In genomic region chr17:24736330-24737051, GRCm38 (mm10) we compare ENCODE assay signal across 8 mouse cellular contexts. TPM values are rescaled to one million over a fixed set of nuclear protein-coding genes. Genes with fewer than 3 reads are reported as not detected.
DNase-seq lines count a peak whose midpoint lies in the region; ATAC-seq and TF ChIP-seq lines count a peak whose summit lies in the region.

Gene Msrb1, plus strand, starts transcription at chr17:24736642.

- no peak for TF ChIP-seq EP300 in MEL (IDR thresholded peaks at IDR 0.05; ENCODE audit: low read depth in 1 of 2, low read length in 2 of 2)

- H3K9ac ChIP-seq in MEL (ENCODE audit: control insufficient read depth, low read depth, low read length, poor library complexity, severe bottlenecking), result peak within 1 kb of the TSS; percentile 84
- peak within 1 kb of the TSS; percentile 56 for H3K9ac ChIP-seq in forebrain, postnatal 0 days
- H3K9ac ChIP-seq in lung, embryonic 15.5 days, result peak within 1 kb of the TSS; percentile 67

- H3K4me1 ChIP-seq in MEL (ENCODE audit: control insufficient read depth in 1 of 2, insufficient read depth in 2 of 2, low read length in 2 of 2), result peaks cover 0 to 17% of the 10 kb centered on the region in 2 experiments; a peak in 2 of 4 replicates
- no peaks in the 10 kb centered on the region for H3K4me1 ChIP-seq in cerebellum, adult 2 months (ENCODE audit: control insufficient read depth, insufficient read depth, low read length)
- H3K4me1 ChIP-seq in forebrain, postnatal 0 days (ENCODE audit: insufficient read depth), result no peaks in the 10 kb centered on the region
- peaks cover 19% of the 10 kb centered on the region for H3K4me1 ChIP-seq in lung, embryonic 15.5 days

- under 1% methylated on average over 28 of the region's 29 CpGs for WGBS in cerebellum, adult 2 months
- 4% methylated on average over 29 of the region's 29 CpGs for WGBS in forebrain, postnatal 0 days
- WGBS in lung, embryonic 15.5 days, result under 1% methylated on average over 29 of the region's 29 CpGs

- H3K27ac ChIP-seq in MEL (ENCODE audit: control insufficient read depth, low read depth, low read length), result peak within 1 kb of the TSS; percentile 77
- peak within 1 kb of the TSS; percentile 51 for H3K27ac ChIP-seq in cerebellum, adult 2 months (ENCODE audit: insufficient read depth, low read length)
- no peak within 1 kb of the TSS for H3K27ac ChIP-seq in forebrain, postnatal 0 days (ENCODE audit: low read depth, low read length)
- peak within 1 kb of the TSS; percentile 66 for H3K27ac ChIP-seq in lung, embryonic 15.5 days

- ATAC-seq in forebrain, postnatal 0 days, result peak; percentile 99
- peak; percentile 98 for ATAC-seq in lung, embryonic 15.5 days (ENCODE audit: borderline replicate concordance, extremely low read depth, low FRiP score, low TSS enrichment)

- H3K36me3 ChIP-seq in MEL (ENCODE audit: control insufficient read depth in 1 of 2, insufficient read depth in 2 of 2, low read length in 2 of 2), result peaks cover 0 to 10% of the 10 kb centered on the region in 2 experiments; a peak in 1 of 4 replicates
- H3K36me3 ChIP-seq in forebrain, postnatal 0 days (ENCODE audit: insufficient read depth), result no peaks in the 10 kb centered on the region
- H3K36me3 ChIP-seq in lung, embryonic 15.5 days, result peaks cover 8% of the 10 kb centered on the region

- TF ChIP-seq POLR2A in MEL (IDR thresholded peaks at IDR 0.05; ENCODE audit: control insufficient read depth in 1 of 2, insufficient read depth in 1 of 2, low read depth in 1 of 2, low read length in 2 of 2, poor library complexity in 1 of 2), result peak; percentile 60 to 94
- peak; percentile 71 for TF ChIP-seq POLR2A in cerebellum, adult 2 months (IDR thresholded peaks at IDR 0.05; ENCODE audit: borderline replicate concordance, insufficient read depth, low read length)

- DNase-seq in MEL (ENCODE audit: low read depth, low spot score), result peak; percentile 99
- peak; percentile 91 to 96 for DNase-seq in cerebellum, adult 2 months
- DNase-seq in forebrain, postnatal 0 days, result peak; percentile 93
- DNase-seq in heart, postnatal 4 days, result peak; percentile 96
- DNase-seq in layer of hippocampus, adult 8-10 months (ENCODE audit: low spot score in 2 of 2), result peak; percentile 93 to 96
- DNase-seq in ovary, adult 18-20 months (ENCODE audit: low spot score), result peak; percentile 98
- DNase-seq in thymus, postnatal 0 days (ENCODE audit: low spot score), result peak; percentile 98

- no peaks in the 10 kb centered on the region for H3K27me3 ChIP-seq in MEL (ENCODE audit: control insufficient read depth in 1 of 2, insufficient read depth in 2 of 2, low read length in 2 of 2)
- H3K27me3 ChIP-seq in cerebellum, adult 2 months (ENCODE audit: control insufficient read depth, insufficient read depth, low read length), result no peaks in the 10 kb centered on the region
- H3K27me3 ChIP-seq in forebrain, postnatal 0 days (ENCODE audit: insufficient read depth, low read length), result no peaks in the 10 kb centered on the region
- no peaks in the 10 kb centered on the region; the same call in 1 of the 2 replicates for H3K27me3 ChIP-seq in lung, embryonic 15.5 days

- peak within 1 kb of the TSS; percentile 90 to 93 for H3K4me3 ChIP-seq in MEL (ENCODE audit: control insufficient read depth in 1 of 2, insufficient read depth in 1 of 2, low read depth in 2 of 2, low read length in 2 of 2)
- peak within 1 kb of the TSS; percentile 95 for H3K4me3 ChIP-seq in cerebellum, adult 2 months (replicated peaks; ENCODE audit: insufficient read depth, low read depth, low read length)
- H3K4me3 ChIP-seq in forebrain, postnatal 0 days (ENCODE audit: low read depth, low read length), result peak within 1 kb of the TSS; percentile 60
- peak within 1 kb of the TSS; percentile 66 for H3K4me3 ChIP-seq in lung, embryonic 15.5 days

- no peak for TF ChIP-seq RAD21 in MEL (IDR thresholded peaks at IDR 0.05; ENCODE audit: low read depth, low read length)

- peaks cover 2% of the 10 kb centered on the region; the same call in 1 of the 2 replicates for H3K79me2 ChIP-seq in MEL (ENCODE audit: control insufficient read depth, insufficient read depth, low read length, poor library complexity)

- no peak for TF ChIP-seq CTCF in MEL (IDR thresholded peaks at IDR 0.05 in 2 of 3, conservative IDR thresholded peaks at IDR 0.05 in 1 of 3; ENCODE audit: control insufficient read depth in 1 of 3, insufficient read depth in 1 of 3, low read depth in 2 of 3, low read length in 3 of 3, poor library complexity in 1 of 3, severe bottlenecking in 1 of 3)
- TF ChIP-seq CTCF in cerebellum, adult 2 months (IDR thresholded peaks at IDR 0.05; ENCODE audit: borderline replicate concordance, insufficient read depth, low read depth, low read length), result no peak
- TF ChIP-seq CTCF in forebrain, postnatal 0 days (IDR thresholded peaks at IDR 0.05; ENCODE audit: low read depth), result no peak

- H3K4me2 ChIP-seq in forebrain, postnatal 0 days (ENCODE audit: low read depth), result peak within 1 kb of the TSS; percentile 86
- H3K4me2 ChIP-seq in lung, embryonic 15.5 days, result peak within 1 kb of the TSS; percentile 90

- no peaks in the 10 kb centered on the region for H3K9me3 ChIP-seq in MEL (replicated peaks; ENCODE audit: insufficient read depth, low read length)
- H3K9me3 ChIP-seq in forebrain, postnatal 0 days (ENCODE audit: low read length), result no peaks in the 10 kb centered on the region
- H3K9me3 ChIP-seq in lung, embryonic 15.5 days, result no peaks in the 10 kb centered on the region

TF ChIP-seq in MEL, 35 proteins besides CTCF, POLR2A, EP300 and RAD21:
- TF ChIP-seq POLR2AphosphoS2 (IDR thresholded peaks at IDR 0.05; ENCODE audit: low read length), result peak; percentile 74; the same call in 1 of the 2 replicates
- TF ChIP-seq MAZ (IDR thresholded peaks at IDR 0.05; ENCODE audit: low read depth, low read length), result peak; percentile 64; the same call in 1 of the 2 replicates
- peak; percentile 74 for TF ChIP-seq HCFC1 (IDR thresholded peaks at IDR 0.05; ENCODE audit: low read depth, low read length)
- no peak for TF ChIP-seq ZC3H11A (IDR thresholded peaks at IDR 0.05; ENCODE audit: low read depth, low read length)
- TF ChIP-seq ZMIZ1 (IDR thresholded peaks at IDR 0.05; ENCODE audit: low read depth, low read length), result peak; percentile 89
- TF ChIP-seq TBP (IDR thresholded peaks at IDR 0.05; ENCODE audit: low read depth, low read length), result peak; percentile 74
- peak; percentile 85 for TF ChIP-seq SIN3A (IDR thresholded peaks at IDR 0.05; ENCODE audit: low read length)
- TF ChIP-seq NELFE (IDR thresholded peaks at IDR 0.05; ENCODE audit: low read depth, low read length), result peak; percentile 69
- TF ChIP-seq ZKSCAN1 (IDR thresholded peaks at IDR 0.05; ENCODE audit: low read depth, low read length), result no peak
- TF ChIP-seq ELF1 (IDR thresholded peaks at IDR 0.05; ENCODE audit: low read depth, low read length), result peak; percentile 92
- TF ChIP-seq NRF1 (IDR thresholded peaks at IDR 0.05; ENCODE audit: insufficient read depth, low read depth, low read length, poor library complexity, severe bottlenecking), result no peak
- TF ChIP-seq USF1 (IDR thresholded peaks at IDR 0.05; ENCODE audit: low read depth, low read length), result 0 out of 2 replicates have a peak, but pooled peaks have one; percentile 10

RNA-seq across cellular contexts. Expression of gene Msrb1, which starts in this region (rescaled TPM):
- total RNA-seq in MEL (2012; rRNA removed), result 27.0 and 31.9 TPM in 2 replicates
- polyA plus RNA-seq in MEL (2012; ENCODE audit: insufficient read depth in 1 of 2, insufficient read length in 2 of 2, low read depth in 1 of 2, low replicate concordance in 2 of 2, missing spikeins in 1 of 2), result 10 to 100 TPM in 1 of 2 experiments, not detected in 1; 58.6 TPM
- 63.3 and 66.8 TPM in 2 replicates for polyA plus RNA-seq in cerebellum, adult 2 months (2012; rRNA removed)
- 19.3 and 27.4 TPM in 2 replicates for total RNA-seq in forebrain, postnatal 0 days (2014; rRNA removed)
- 28.4 and 28.6 TPM in 2 replicates for polyA plus RNA-seq in forebrain, postnatal 0 days (2015; fragmentation: Nextera tagmentation; extraction: Ambion mirVana)
- 10 to 100 TPM; 74.4 to 83.3 TPM for total RNA-seq in heart, postnatal 4 days (2021)
- 10 to 100 TPM; 41.1 to 50.5 (median 47.2) TPM for total RNA-seq in layer of hippocampus, adult 8-10 months (2022)
- 30.7 and 36.7 TPM in 2 replicates for polyA plus RNA-seq in lung, embryonic 15.5 days (2015; fragmentation: Nextera tagmentation; extraction: Ambion mirVana)
- 48.7 and 53.4 TPM in 2 replicates for polyA plus RNA-seq in thymus, postnatal 0 days (2015; fragmentation: Nextera tagmentation; extraction: Ambion mirVana)
